ENCODE assay signal across 8 mouse cellular contexts in the genomic region with DNA sequence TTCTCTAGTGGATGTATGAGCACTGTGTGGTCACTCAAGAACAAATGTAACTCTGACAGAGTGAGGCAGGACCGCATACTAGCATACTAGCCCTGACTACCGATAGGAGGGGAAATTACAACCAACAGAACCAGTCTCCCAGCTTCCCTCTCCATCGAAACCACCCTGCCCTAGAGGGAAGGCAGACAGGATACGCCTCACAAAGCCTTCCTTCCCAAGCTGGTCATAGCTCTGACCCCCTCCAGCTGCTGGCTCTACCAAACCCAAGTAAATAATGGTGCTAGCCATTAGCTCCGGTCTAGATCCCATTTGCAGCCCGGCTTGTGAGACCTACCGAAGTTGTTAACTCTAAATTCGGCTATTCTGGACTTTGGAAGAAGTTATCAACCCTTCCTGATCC. TPM values are rescaled to one million over a fixed set of nuclear protein-coding genes. Genes with fewer than 3 reads are reported as not detected.
A peak's percentile ranks its signal among the peaks of the same experiment; 100 is the strongest.
DNase-seq lines count a peak whose midpoint lies in the region; ATAC-seq and TF ChIP-seq lines count a peak whose summit lies in the region.

No protein-coding gene starts in this region.

- H3K27ac ChIP-seq in kidney, embryonic 16.5 days (ENCODE audit: low read length) = 0 out of 2 replicates have a peak overlapping the region, but pooled peaks have one; percentile 34
- no peak overlapping the region for H3K27ac ChIP-seq in embryonic fibroblast, embryonic 13.5 days (ENCODE audit: insufficient read depth, low read length)

- H3K27me3 ChIP-seq in kidney, embryonic 16.5 days (ENCODE audit: insufficient read depth, low read length) = no peaks in the 10 kb centered on the region

- no peak for TF ChIP-seq POLR2A in embryonic fibroblast, embryonic 13.5 days (IDR thresholded peaks at IDR 0.05; ENCODE audit: low read depth, low read length)

- 9% methylated on average over 8 of the region's 8 CpGs for WGBS in kidney, embryonic 16.5 days

- no peaks in the 10 kb centered on the region for H3K9me3 ChIP-seq in kidney, embryonic 16.5 days (ENCODE audit: low read length)

- ATAC-seq in kidney, embryonic 16.5 days (ENCODE audit: low FRiP score, low TSS enrichment) = peak; percentile 31; the same call in 1 of the 2 replicates
- 0 out of 2 replicates have a peak, but pooled peaks have one; percentile 23 for ATAC-seq in megakaryocyte-erythroid progenitor cell, adult 5-6 weeks (replicated peaks; ENCODE audit: low FRiP score, low TSS enrichment, poor library complexity, severe bottlenecking)

- peaks cover 36% of the 10 kb centered on the region for H3K4me1 ChIP-seq in kidney, embryonic 16.5 days (ENCODE audit: insufficient read depth, low read length)
- H3K4me1 ChIP-seq in embryonic fibroblast, embryonic 13.5 days (ENCODE audit: control insufficient read depth, insufficient read depth, low read length) = peaks cover 10% of the 10 kb centered on the region

- no peak for TF ChIP-seq CTCF in embryonic fibroblast, embryonic 13.5 days (IDR thresholded peaks at IDR 0.05; ENCODE audit: borderline replicate concordance, insufficient read depth, low read length)

- 0 out of 2 replicates have a peak, but pooled peaks cover 2% of the 10 kb centered on the region for H3K36me3 ChIP-seq in kidney, embryonic 16.5 days (ENCODE audit: insufficient read depth, low read length)

- H3K4me3 ChIP-seq in kidney, embryonic 16.5 days (ENCODE audit: low read length) = peak overlapping the region; percentile 99
- H3K4me3 ChIP-seq in embryonic fibroblast, embryonic 13.5 days (ENCODE audit: insufficient read depth, low read length) = peak overlapping the region; percentile 91

- DNase-seq in kidney, postnatal 25 days = no peak
- DNase-seq in induced T-regulatory cell, adult 2 months (ENCODE audit: low read depth) = peak; percentile 41
- no peak for DNase-seq in right cerebral cortex, adult 2 months (ENCODE audit: low spot score in 2 of 2)
- DNase-seq in cerebellum, postnatal 4 days (ENCODE audit: low spot score in 2 of 2) = no peak
- DNase-seq in cerebellum, adult 11 months = no peak

- peak overlapping the region; percentile 99 for H3K4me2 ChIP-seq in kidney, embryonic 16.5 days (replicated peaks; ENCODE audit: low read depth, low read length)

- H3K9ac ChIP-seq in kidney, embryonic 16.5 days (replicated peaks; ENCODE audit: low read length) = peak overlapping the region; percentile 97

RNA-seq across cellular contexts. Expression of gene Gm5767, which starts 55.5 kb away (rescaled TPM):
- not detected in 2 replicates for polyA plus RNA-seq in kidney, embryonic 16.5 days (2015; fragmentation: Nextera tagmentation; extraction: Ambion mirVana)
- polyA plus RNA-seq in embryonic fibroblast, embryonic 13.5 days (2011; ENCODE audit: insufficient read length, low read depth, missing spikeins) = not detected in 2 replicates
- total RNA-seq in megakaryocyte-erythroid progenitor cell, adult 5-6 weeks (2014; fragmentation: Nextera tagmentation) = not detected in 2 replicates
- total RNA-seq in megakaryocyte-erythroid progenitor cell, adult 5-6 weeks (2017) = not detected in 2 replicates

RNA-seq across cellular contexts. Expression of gene Usp7, which starts 56.1 kb away (rescaled TPM):
- 23.8 and 29.5 TPM in 2 replicates for polyA plus RNA-seq in kidney, embryonic 16.5 days (2015; fragmentation: Nextera tagmentation; extraction: Ambion mirVana)
- polyA plus RNA-seq in embryonic fibroblast, embryonic 13.5 days (2011; ENCODE audit: insufficient read length, low read depth, missing spikeins) = 86.8 and 118 TPM in 2 replicates
- total RNA-seq in megakaryocyte-erythroid progenitor cell, adult 5-6 weeks (2014; fragmentation: Nextera tagmentation) = 196 and 235 TPM in 2 replicates
- total RNA-seq in megakaryocyte-erythroid progenitor cell, adult 5-6 weeks (2017) = 202 and 222 TPM in 2 replicates
